Mouse (Mus musculus) thymus, adult 2 months (tissue): ENCODE data around the gene Vhl. TPM values are rescaled to one million over a fixed set of nuclear protein-coding genes. Genes with fewer than 3 reads are reported as not detected.

Experiments used
- DNase-seq: peaks from one replicate; pipeline ENCODE4 v3.0.0; 2021
- H3K27ac ChIP-seq: fragments of 200-500 bp; 2 replicates; pipeline ENCODE4 v1.5.1; 2012; ENCODE audit warnings: low read length, control low read depth; ENCODE audit not compliant: control insufficient read depth, insufficient read depth
- H3K27me3 ChIP-seq: fragments of 200-500 bp; 2 replicates; pipeline ENCODE4 v1.6.1; 2012; ENCODE audit warnings: mild to moderate bottlenecking, low read length, moderate library complexity, mixed read lengths; ENCODE audit not compliant: control insufficient read depth, insufficient read depth
- H3K36me3 ChIP-seq: fragments of 200-500 bp; 2 replicates; pipeline ENCODE4 v1.6.1; 2012; ENCODE audit warnings: mild to moderate bottlenecking, low read length, moderate library complexity; ENCODE audit not compliant: control insufficient read depth, insufficient read depth
- H3K4me1 ChIP-seq: fragments of 200-500 bp; replicated peaks from 2 replicates; pipeline ENCODE4 v1.6.1; 2012; ENCODE audit warnings: low read length; ENCODE audit not compliant: control insufficient read depth, insufficient read depth
- H3K4me3 ChIP-seq: fragments of 200-500 bp; 2 replicates; pipeline ENCODE4 v1.5.1; 2012; ENCODE audit warnings: mild to moderate bottlenecking, low read length, control low read depth, moderate library complexity; ENCODE audit not compliant: control insufficient read depth, insufficient read depth
- CTCF ChIP-seq: fragments of 200-500 bp; IDR thresholded peaks from 2 replicates; pipeline ENCODE4 v1.5.1; 2012; ENCODE audit warnings: mild to moderate bottlenecking, control low read depth, low read length, moderate library complexity, borderline replicate concordance; ENCODE audit not compliant: control insufficient read depth, poor library complexity, insufficient read depth; ENCODE audit errors: extremely low read depth
- POLR2A ChIP-seq: fragments of 200-500 bp; IDR thresholded peaks from 2 replicates; pipeline ENCODE4 v1.6.1; 2012; ENCODE audit warnings: mild to moderate bottlenecking, low read length, control low read depth, moderate library complexity; ENCODE audit not compliant: control insufficient read depth, poor library complexity, insufficient read depth; ENCODE audit errors: extremely low read depth
- WGBS: fragments of 180-500 bp; shearing (Covaris S2); methylation state at CpG from one replicate; pipeline ENCODE4 v1.1.7; 2018; 5-methylcytosine and 5-hydroxymethylcytosine counted together
- polyA plus RNA-seq: library from polyadenylated mRNA; depleted of rRNA; stranded (reverse); fragments of >200 nt; gene quantifications from 2 replicates; pipeline ENCODE4 v1.2.3, GENCODE M21; 2012

Gene Vhl
- polyA plus RNA-seq, 1 experiment = 37.9 TPM

DNA sequence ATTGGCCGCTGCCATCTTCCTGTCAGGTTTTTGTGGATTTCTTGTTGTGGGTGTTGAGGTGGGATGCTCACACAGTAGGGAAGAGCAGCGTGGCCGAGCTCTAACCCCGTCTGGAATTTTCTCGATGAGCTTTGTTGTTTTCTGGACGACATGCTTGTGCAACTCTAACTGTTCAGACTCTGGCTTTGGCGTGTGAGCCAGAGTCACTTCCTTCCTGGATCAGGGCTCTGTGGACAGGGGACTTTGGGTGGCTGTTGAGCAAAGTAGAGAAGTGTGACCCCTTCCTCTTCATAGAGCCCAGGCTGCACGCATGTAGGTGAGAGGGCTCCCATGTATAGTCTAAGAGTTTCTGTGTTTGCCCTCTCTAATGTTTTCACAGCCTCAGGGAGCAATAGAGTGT lies 30.3 kb downstream of the Vhl start:
- no peak for TF ChIP-seq POLR2A

DNA sequence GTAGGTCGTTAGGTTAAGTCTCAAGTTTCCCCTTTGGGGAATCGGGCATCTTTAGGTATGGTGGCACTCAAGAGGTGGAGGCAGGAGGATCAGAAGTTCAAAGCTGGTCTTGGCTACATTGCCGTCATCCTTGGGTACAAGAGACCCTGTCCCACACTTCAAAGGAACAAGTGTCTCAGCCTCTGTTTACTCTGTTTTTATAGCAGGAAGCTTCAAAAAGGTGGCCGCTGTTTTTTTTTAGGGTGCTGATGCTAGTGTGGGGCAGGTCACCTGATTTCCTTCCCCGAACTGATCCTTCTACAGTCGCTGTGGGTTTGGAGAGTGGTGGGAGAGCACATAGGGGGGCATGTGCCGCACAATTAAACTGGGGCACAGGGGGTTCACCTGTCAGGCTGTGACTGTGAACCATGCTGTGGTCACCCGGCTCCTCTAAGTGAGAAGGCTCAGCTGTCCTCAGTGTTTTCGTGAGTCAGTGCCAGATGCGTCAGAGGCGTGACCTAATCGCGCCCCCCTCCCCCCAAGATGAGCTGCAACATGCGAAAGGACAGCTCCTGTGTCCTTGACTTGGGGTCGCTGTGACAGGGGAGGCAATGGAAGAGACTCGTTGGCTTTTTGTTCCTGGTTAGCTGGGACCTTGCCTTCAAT lies 31.1 kb downstream of the Vhl start:
- WGBS = 24% methylated on average over 16 of the region's 16 CpGs
- Histone ChIP-seq H3K36me3 (no peaks in the 10 kb centered on the region), H3K27ac (no peak overlapping the region), H3K27me3 (no peaks in the 10 kb centered on the region), H3K4me3 (no peak overlapping the region), H3K4me1 (peaks cover 21% of the 10 kb centered on the region)
- TF ChIP-seq CTCF = no peak
- TF ChIP-seq POLR2A = no peak
- no peak for DNase-seq

More for the DNA sequence above, 30.3 kb downstream of the Vhl start:
- H3K4me3 ChIP-seq = no peak overlapping the region
- H3K4me1 ChIP-seq = peaks cover 21% of the 10 kb centered on the region
- no peaks in the 10 kb centered on the region for H3K36me3 ChIP-seq
- DNase-seq = no peak
- H3K27ac ChIP-seq = no peak overlapping the region
- WGBS = 27% methylated on average over 8 of the region's 8 CpGs
- no peaks in the 10 kb centered on the region for H3K27me3 ChIP-seq

DNA sequence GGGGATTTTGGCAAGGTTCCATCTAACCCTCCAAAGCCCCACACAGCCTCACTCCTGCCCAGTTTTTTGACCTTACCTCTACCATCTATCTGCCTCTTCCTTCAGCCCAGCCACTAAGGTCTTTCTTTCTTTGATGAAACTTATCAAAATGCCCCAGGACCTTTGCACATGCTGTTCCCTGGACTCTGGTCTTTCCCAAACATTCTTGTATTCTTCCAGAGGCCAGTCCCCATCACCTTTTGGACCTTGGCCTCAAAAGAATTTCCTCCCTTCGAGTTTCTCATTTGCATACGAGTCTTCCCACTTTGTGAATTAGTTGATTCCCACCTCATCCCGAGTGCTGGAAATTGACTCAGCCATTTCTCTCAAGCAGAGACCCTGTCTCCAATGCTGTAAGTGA lies 31.7 kb downstream of the Vhl start:
- no peaks in the 10 kb centered on the region for H3K27me3 ChIP-seq
- H3K4me3 ChIP-seq = no peak overlapping the region
- H3K27ac ChIP-seq = no peak overlapping the region
- DNase-seq = no peak
- TF ChIP-seq POLR2A (no peak), CTCF (no peak)
- peaks cover 22% of the 10 kb centered on the region for H3K4me1 ChIP-seq
- 95% methylated on average over 3 of the region's 3 CpGs for WGBS
- no peaks in the 10 kb centered on the region for H3K36me3 ChIP-seq

DNA sequence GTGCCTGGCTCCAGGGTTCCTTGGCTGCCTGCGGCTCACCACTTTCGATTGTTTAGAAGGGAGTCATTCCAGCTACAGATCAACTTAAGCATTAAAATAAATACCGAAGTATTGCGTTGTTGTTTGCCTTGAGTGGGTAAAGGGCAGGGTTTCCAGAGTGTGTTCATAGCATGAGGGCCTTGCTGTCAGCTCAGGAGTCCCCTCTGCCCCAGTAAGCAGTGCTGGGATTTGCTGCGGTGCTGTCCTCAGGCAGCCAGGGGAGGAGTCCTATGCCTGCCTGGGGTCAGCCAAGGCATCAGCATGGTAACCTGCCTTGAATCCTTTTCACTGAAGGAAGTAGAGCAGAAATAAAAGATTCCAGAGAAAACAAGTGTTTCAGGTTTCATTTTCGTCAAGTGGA lies 33.1 kb downstream of the Vhl start:
- TF ChIP-seq POLR2A (no peak), CTCF (no peak)
- no peak for DNase-seq
- Histone ChIP-seq H3K4me1 (peaks cover 33% of the 10 kb centered on the region), H3K27ac (no peak overlapping the region), H3K36me3 (no peaks in the 10 kb centered on the region), H3K27me3 (no peaks in the 10 kb centered on the region), H3K4me3 (no peak overlapping the region)
- WGBS = 88% methylated on average over 6 of the region's 6 CpGs

DNA sequence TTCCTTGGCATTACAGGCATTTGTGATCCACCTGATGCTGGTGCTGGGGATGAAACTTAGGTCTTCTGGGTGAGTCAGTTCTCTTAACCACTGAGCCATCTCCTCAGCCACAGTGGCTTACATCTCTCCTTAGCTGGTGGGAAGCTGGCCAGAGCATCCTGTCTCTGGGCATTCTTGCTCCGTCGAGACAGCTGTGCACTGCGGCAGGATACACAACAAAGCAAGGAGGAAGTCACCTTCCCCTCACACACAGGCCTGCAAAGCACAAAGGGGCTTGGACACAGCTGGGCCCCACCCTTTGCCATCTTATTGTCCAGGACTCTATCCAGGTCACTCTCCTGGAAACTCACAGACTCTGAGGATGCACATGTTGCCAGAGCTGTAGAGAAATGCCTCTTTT lies 34.5 kb downstream of the Vhl start:
- H3K36me3 ChIP-seq = no peaks in the 10 kb centered on the region
- DNase-seq = no peak
- H3K27me3 ChIP-seq = no peaks in the 10 kb centered on the region
- H3K4me3 ChIP-seq = no peak overlapping the region
- TF ChIP-seq CTCF (no peak), POLR2A (no peak)
- H3K4me1 ChIP-seq = peaks cover 36% of the 10 kb centered on the region
- no peak overlapping the region for H3K27ac ChIP-seq
- 7% methylated on average over 3 of the region's 3 CpGs for WGBS

DNA sequence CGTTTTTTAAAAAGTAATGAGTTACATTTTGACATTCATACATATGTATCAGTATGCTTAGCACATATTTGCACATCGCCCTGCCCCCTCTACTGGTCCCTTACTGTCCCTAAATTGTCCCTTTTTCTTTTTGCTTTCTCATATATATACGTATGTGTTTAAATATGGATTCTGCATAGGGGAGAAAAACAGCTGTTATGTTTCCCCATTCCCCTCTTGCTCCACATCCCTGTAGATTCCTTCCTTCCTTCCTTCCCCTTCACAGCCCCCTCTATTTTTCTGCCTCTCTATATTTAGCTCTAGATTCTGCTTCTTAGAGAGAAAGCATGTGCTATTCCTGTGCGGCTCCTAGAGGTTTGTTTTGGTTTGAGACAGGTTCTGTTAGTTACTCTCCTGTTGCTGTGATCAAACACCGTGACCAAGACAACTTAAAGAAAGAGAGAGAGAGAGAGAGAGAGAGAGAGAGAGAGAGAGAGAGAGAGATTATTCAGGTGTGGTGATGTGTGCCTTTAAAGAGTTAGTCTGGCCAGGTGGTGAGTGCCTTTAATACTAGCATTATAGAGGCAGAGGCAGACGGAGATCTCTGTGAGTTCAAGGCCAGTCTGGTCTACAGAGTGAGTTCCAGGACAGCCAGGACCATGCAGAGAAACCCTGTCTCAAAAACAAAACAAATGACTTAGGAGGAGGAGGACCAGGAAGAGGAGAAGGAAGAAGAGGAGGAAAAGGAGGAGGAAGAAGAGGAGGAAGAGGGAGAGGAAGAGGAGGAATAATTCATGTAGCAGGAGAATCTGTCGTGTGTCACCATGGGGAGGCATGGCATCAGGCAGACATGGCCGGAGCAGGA lies 36.1 kb downstream of the Vhl start:
- WGBS = 82% methylated on average over 8 of the region's 8 CpGs

More for the DNA sequence above, 36.1 kb downstream of the Vhl start:
- no peak for TF ChIP-seq POLR2A
- no peak for TF ChIP-seq CTCF
- Histone ChIP-seq H3K4me1 (peaks cover 28% of the 10 kb centered on the region), H3K36me3 (no peaks in the 10 kb centered on the region), H3K27me3 (no peaks in the 10 kb centered on the region), H3K27ac (no peak overlapping the region), H3K4me3 (no peak overlapping the region)
- DNase-seq = no peak
